Mouse (Mus musculus) lung, postnatal 0 days (tissue): ENCODE data around the gene Tspan5. TPM values are rescaled to one million over a fixed set of nuclear protein-coding genes. Genes with fewer than 3 reads are reported as not detected.

Source experiments
- ATAC-seq: fragments of 200-750 bp; cut with Nextera tagmentation; 2 replicates; pipeline ENCODE4 v1.8.0; 2017; ENCODE audit warnings: moderate library complexity
- DNase-seq: peaks from one replicate; pipeline ENCODE4 v3.0.0-alpha.2; 2016; ENCODE audit warnings: low spot score
- H3K27ac ChIP-seq: fragments of 300-500 bp; sonication (generic); 2 replicates; pipeline ENCODE4 v1.5.1; 2014; ENCODE audit warnings: antibody characterized with exemption, mild to moderate bottlenecking, low read length, mixed read lengths
- H3K27me3 ChIP-seq: fragments of 300-500 bp; sonication (generic); replicated peaks from 2 replicates; pipeline ENCODE4 v1.6.1; 2014; ENCODE audit warnings: low read length, mixed read lengths; ENCODE audit not compliant: insufficient read depth
- H3K36me3 ChIP-seq: fragments of 300-500 bp; sonication (generic); 2 replicates; pipeline ENCODE4 v1.6.1; 2014; ENCODE audit warnings: low read length, mixed read lengths; ENCODE audit not compliant: insufficient read depth
- H3K4me1 ChIP-seq: fragments of 300-500 bp; sonication (generic); 2 replicates; pipeline ENCODE4 v1.6.1; 2014; ENCODE audit warnings: antibody characterized with exemption, low read depth, low read length, mixed read lengths; ENCODE audit not compliant: insufficient read depth
- H3K4me2 ChIP-seq: fragments of 300-500 bp; sonication (generic); replicated peaks from 2 replicates; pipeline ENCODE4 v1.6.1; 2014; ENCODE audit warnings: low read depth, mild to moderate bottlenecking, low read length, moderate library complexity, mixed read lengths
- H3K4me3 ChIP-seq: fragments of 300-500 bp; sonication (generic); 2 replicates; pipeline ENCODE4 v1.5.1; 2014; ENCODE audit warnings: low read depth, low read length
- H3K9ac ChIP-seq: fragments of 300-500 bp; sonication (generic); replicated peaks from 2 replicates; pipeline ENCODE4 v1.6.1; 2014; ENCODE audit warnings: low read depth, mild to moderate bottlenecking
- H3K9me3 ChIP-seq: fragments of 300-500 bp; sonication (generic); 2 replicates; pipeline ENCODE4 v1.6.1; 2016; ENCODE audit warnings: low read length, mixed read lengths
- CTCF ChIP-seq: IDR thresholded peaks from 2 replicates; pipeline ENCODE4 v1.5.1; 2016; ENCODE audit warnings: antibody characterized with exemption, mild to moderate bottlenecking
- EP300 ChIP-seq: IDR thresholded peaks from 2 replicates; pipeline ENCODE4 v1.6.1; 2016; ENCODE audit warnings: antibody characterized with exemption, mild to moderate bottlenecking, control low read depth
- WGBS: fragments of 180-500 bp; shearing (Covaris S2); extraction: QIAGEN DNeasy Blood & Tissue Kit; methylation state at CpG from one replicate; pipeline ENCODE4 v1.1.7; 2014; 5-methylcytosine and 5-hydroxymethylcytosine counted together
- polyA plus RNA-seq: library from polyadenylated mRNA; unstranded; fragments of >200 nt; fragmentation: Nextera tagmentation; extraction: Ambion mirVana; gene quantifications from 2 replicates; pipeline ENCODE4 v1.2.1, GENCODE M21; 2015

Tspan5 gene
- polyA plus RNA-seq, 1 experiment from 2014 or later = 33.0 TPM

- 80% methylated on average over 9 of the region's 9 CpGs for WGBS
- TF ChIP-seq CTCF (no peak), EP300 (no peak)
- no peaks in the 10 kb centered on the region for H3K36me3 ChIP-seq
- H3K27me3 ChIP-seq = no peaks in the 10 kb centered on the region
- ATAC-seq (peak; percentile 18; the same call in 1 of the 2 replicates), DNase-seq (no peak)
- no peak overlapping the region for H3K27ac ChIP-seq
- no peak overlapping the region for H3K4me3 ChIP-seq
- no peak overlapping the region for H3K4me2 ChIP-seq
- H3K9ac ChIP-seq = no peak overlapping the region
- no peaks in the 10 kb centered on the region for H3K9me3 ChIP-seq
- H3K4me1 ChIP-seq = peaks cover 6% of the 10 kb centered on the region; the same call in 1 of the 2 replicates
Measured at GRCm38 (mm10) chr3:138763941-138764340, 21.9 kb downstream of the Tspan5 start.

- Histone ChIP-seq H3K36me3 (no peaks in the 10 kb centered on the region), H3K4me1 (peaks cover 6% of the 10 kb centered on the region; the same call in 1 of the 2 replicates), H3K27me3 (no peaks in the 10 kb centered on the region), H3K4me3 (no peak overlapping the region), H3K4me2 (no peak overlapping the region), H3K9ac (no peak overlapping the region), H3K9me3 (no peaks in the 10 kb centered on the region), H3K27ac (no peak overlapping the region)
- no peak for TF ChIP-seq CTCF
- no peak for TF ChIP-seq EP300
- 54% methylated on average over 3 of the region's 3 CpGs for WGBS
- 0 out of 2 replicates have a peak, but pooled peaks have one; percentile 29 for ATAC-seq
- no peak for DNase-seq
Measured at GRCm38 (mm10) chr3:138764782-138765181, 22.8 kb downstream of the Tspan5 start.

- peak; percentile 40 for DNase-seq
- H3K27me3 ChIP-seq = no peaks in the 10 kb centered on the region
- H3K9me3 ChIP-seq = no peaks in the 10 kb centered on the region
- no peak overlapping the region for H3K4me3 ChIP-seq
- WGBS = 55% methylated on average over 8 of the region's 8 CpGs
- no peak overlapping the region for H3K9ac ChIP-seq
- H3K4me1 ChIP-seq = no peaks in the 10 kb centered on the region
- no peak overlapping the region for H3K27ac ChIP-seq
- no peak overlapping the region for H3K4me2 ChIP-seq
- TF ChIP-seq EP300 = peak; percentile 50
- no peak for TF ChIP-seq CTCF
- ATAC-seq = peak; percentile 58; the same call in 1 of the 2 replicates
- H3K36me3 ChIP-seq = no peaks in the 10 kb centered on the region
Measured at GRCm38 (mm10) chr3:138767034-138767433, 25.0 kb downstream of the Tspan5 start.

DNA sequence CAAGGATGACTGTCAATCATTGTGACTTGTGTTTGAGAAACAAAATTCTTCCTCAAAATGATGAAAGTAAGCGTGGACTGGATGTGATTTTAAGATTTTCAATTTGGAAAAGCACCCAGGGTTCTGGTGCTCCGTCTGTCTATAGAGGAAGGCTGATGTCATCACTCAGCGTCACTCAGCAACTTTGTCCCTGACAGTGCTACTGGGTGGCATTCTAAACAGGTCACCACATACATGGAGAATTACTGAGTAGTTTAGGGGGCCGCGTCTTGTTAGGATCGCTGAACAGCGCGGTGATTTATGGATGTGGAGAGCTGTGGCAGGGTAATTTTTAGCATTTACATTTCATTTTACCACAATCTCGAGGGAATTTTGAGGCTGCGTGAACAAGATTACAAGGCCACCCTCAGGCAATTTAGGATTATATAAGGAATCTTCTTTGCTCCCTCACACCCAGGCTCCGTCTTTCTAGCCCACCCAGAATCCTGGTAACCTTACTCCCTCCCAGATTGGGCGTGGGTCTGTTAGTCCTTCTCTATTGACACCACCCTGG lies 26.6 kb downstream of the Tspan5 start:
- H3K4me1 ChIP-seq = no peaks in the 10 kb centered on the region

DNA sequence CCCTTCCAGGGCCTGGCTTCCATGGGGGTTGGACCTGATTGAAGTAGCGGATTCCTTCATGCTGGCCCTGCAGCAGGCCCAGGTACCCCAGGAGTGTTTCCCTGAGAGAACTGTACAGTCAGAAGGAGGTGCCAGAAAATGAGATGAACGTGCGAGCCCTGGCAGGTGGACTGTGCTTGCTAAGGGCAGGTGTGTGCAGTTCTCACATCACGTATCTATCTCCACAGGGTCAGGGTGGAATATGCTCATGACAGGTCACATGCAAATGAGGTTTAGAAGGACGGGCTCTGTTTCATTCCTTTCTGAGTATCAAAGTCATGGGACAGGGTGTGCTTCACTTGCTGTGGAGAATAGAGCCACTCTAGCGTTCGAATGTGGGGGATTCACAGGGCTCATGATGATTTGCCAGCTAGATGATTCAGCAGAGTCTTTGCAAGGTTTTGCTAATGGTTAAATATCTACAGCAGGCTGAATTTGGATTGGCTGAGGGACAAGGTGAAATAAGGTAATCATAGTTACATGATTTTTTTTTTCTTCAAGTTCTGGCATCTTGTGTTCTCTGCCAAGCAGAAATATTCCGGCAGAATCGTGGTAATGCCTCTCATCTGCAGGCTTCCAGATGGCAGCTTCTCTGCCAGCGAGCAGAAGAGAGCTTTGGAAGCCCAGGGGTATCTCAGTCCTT lies 28.8 kb downstream of the Tspan5 start:
- 76% methylated on average over 10 of the region's 10 CpGs for WGBS
- DNase-seq = no peak
- Histone ChIP-seq H3K9ac (no peak overlapping the region), H3K9me3 (no peaks in the 10 kb centered on the region), H3K4me3 (no peak overlapping the region), H3K4me2 (no peak overlapping the region), H3K27ac (no peak overlapping the region), H3K36me3 (no peaks in the 10 kb centered on the region), H3K27me3 (no peaks in the 10 kb centered on the region), H3K4me1 (0 out of 2 replicates have a peak, but pooled peaks cover 5% of the 10 kb centered on the region)
- ATAC-seq = no peak
- TF ChIP-seq CTCF (no peak), EP300 (no peak)

More for the DNA sequence above, 26.6 kb downstream of the Tspan5 start:
- H3K4me2 ChIP-seq = no peak overlapping the region
- DNase-seq = no peak
- H3K27ac ChIP-seq = no peak overlapping the region
- no peaks in the 10 kb centered on the region for H3K9me3 ChIP-seq
- H3K27me3 ChIP-seq = no peaks in the 10 kb centered on the region
- H3K9ac ChIP-seq = no peak overlapping the region
- 73% methylated on average over 12 of the region's 12 CpGs for WGBS
- TF ChIP-seq EP300 (no peak), CTCF (no peak)
- no peak overlapping the region for H3K4me3 ChIP-seq
- H3K36me3 ChIP-seq = no peaks in the 10 kb centered on the region
- ATAC-seq = no peak

GRCm38 (mm10) chr3:138771549-138772333 lies 29.7 kb downstream of the Tspan5 start:
- 84% methylated on average over 12 of the region's 12 CpGs for WGBS

More at GRCm38 (mm10) chr3:138771549-138772333, 29.7 kb downstream of the Tspan5 start:
- no peak overlapping the region for H3K4me2 ChIP-seq
- H3K4me3 ChIP-seq = no peak overlapping the region
- H3K27me3 ChIP-seq = no peaks in the 10 kb centered on the region
- 0 out of 2 replicates have a peak, but pooled peaks cover 5% of the 10 kb centered on the region for H3K4me1 ChIP-seq
- no peak overlapping the region for H3K27ac ChIP-seq
- no peaks in the 10 kb centered on the region for H3K9me3 ChIP-seq
- no peaks in the 10 kb centered on the region for H3K36me3 ChIP-seq
- ATAC-seq = peak; percentile 42
- TF ChIP-seq EP300 = no peak
- TF ChIP-seq CTCF = peak; percentile 36; the same call in 1 of the 2 replicates
- peak; percentile 41 for DNase-seq
- no peak overlapping the region for H3K9ac ChIP-seq
